Mouse (Mus musculus) midbrain, embryonic 13.5 days (tissue): ENCODE results near the gene Traf6. TPM values are rescaled to one million over a fixed set of nuclear protein-coding genes. Genes with fewer than 3 reads are reported as not detected.
"Not testable (repeated sequence)": the region's sequence is repeated elsewhere in the genome, so short reads cannot be mapped to it uniquely, and the experiment has no call there.

ENCODE experiments used
- ATAC-seq: fragments of 200-750 bp; cut with Nextera tagmentation; 2 replicates; pipeline ENCODE4 v1.8.0; 2017; ENCODE audit warnings: mild to moderate bottlenecking, moderate TSS enrichment, moderate library complexity
- H3K27ac ChIP-seq: fragments of 300-500 bp; sonication (generic); 2 replicates; pipeline ENCODE4 v1.5.1; 2015; ENCODE audit warnings: inconsistent platforms, mild to moderate bottlenecking, moderate library complexity
- H3K27me3 ChIP-seq: fragments of 300-500 bp; sonication (generic); 2 replicates; pipeline ENCODE4 v1.6.1; 2015; ENCODE audit warnings: mild to moderate bottlenecking, inconsistent platforms
- H3K36me3 ChIP-seq: fragments of 300-500 bp; sonication (generic); 2 replicates; pipeline ENCODE4 v1.6.1; 2015; ENCODE audit warnings: mild to moderate bottlenecking, inconsistent platforms
- H3K4me1 ChIP-seq: fragments of 300-500 bp; sonication (generic); replicated peaks from 2 replicates; pipeline ENCODE4 v1.6.1; 2015; ENCODE audit warnings: inconsistent platforms
- H3K4me2 ChIP-seq: fragments of 300-500 bp; sonication (generic); replicated peaks from 2 replicates; pipeline ENCODE4 v1.6.1; 2015; ENCODE audit warnings: moderate library complexity, mild to moderate bottlenecking, inconsistent platforms
- H3K4me3 ChIP-seq: fragments of 300-500 bp; sonication (generic); replicated peaks from 2 replicates; pipeline ENCODE4 v1.5.1; 2015; ENCODE audit warnings: mild to moderate bottlenecking, inconsistent platforms
- H3K9ac ChIP-seq: fragments of 300-500 bp; sonication (generic); replicated peaks from 2 replicates; pipeline ENCODE4 v1.6.1; 2015; ENCODE audit warnings: mild to moderate bottlenecking, inconsistent platforms
- H3K9me3 ChIP-seq: fragments of 300-500 bp; sonication (generic); 2 replicates; pipeline ENCODE4 v1.6.1; 2016; ENCODE audit warnings: mild to moderate bottlenecking, inconsistent platforms
- WGBS: fragments of 180-500 bp; shearing (Covaris S2); methylation state at CpG from one replicate; pipeline ENCODE4 v1.1.7; 2015; 5-methylcytosine and 5-hydroxymethylcytosine counted together
- polyA plus RNA-seq: library from polyadenylated mRNA; unstranded; fragments of >200 nt; fragmentation: Nextera tagmentation; extraction: Ambion mirVana; gene quantifications from 2 replicates; pipeline ENCODE4 v1.2.1, GENCODE M21; 2015

The Traf6 gene
- polyA plus RNA-seq, 1 experiment from 2014 or later = 10.2 TPM

DNA sequence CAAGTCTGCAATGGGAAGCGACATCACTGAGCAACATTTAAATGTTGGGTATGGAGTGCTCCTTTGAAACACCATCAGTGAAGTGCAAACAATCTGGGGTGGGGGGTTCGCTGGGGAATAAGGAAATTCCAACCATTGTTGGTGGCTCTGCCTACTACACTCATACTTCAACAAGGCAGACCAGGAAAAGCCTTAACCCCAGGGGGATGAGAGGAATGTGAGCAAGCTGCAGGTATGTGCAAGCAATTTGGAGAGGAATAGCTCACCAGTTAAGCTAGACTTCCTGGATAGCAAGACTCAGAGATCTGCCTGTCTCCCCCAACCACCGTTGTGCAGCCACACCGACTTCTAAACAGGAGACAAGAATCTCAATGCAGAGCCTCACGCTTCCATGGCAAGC is 61.7 kb downstream of the Traf6 start:
- Histone ChIP-seq H3K4me2 (no peak overlapping the region), H3K9me3 (no peaks in the 10 kb centered on the region), H3K9ac (no peak overlapping the region), H3K27ac (no peak overlapping the region), H3K4me3 (no peak overlapping the region), H3K4me1 (no peaks in the 10 kb centered on the region), H3K36me3 (no peaks in the 10 kb centered on the region), H3K27me3 (no peaks in the 10 kb centered on the region)
- 84% methylated on average over 5 of the region's 5 CpGs for WGBS
- no peak for ATAC-seq

DNA sequence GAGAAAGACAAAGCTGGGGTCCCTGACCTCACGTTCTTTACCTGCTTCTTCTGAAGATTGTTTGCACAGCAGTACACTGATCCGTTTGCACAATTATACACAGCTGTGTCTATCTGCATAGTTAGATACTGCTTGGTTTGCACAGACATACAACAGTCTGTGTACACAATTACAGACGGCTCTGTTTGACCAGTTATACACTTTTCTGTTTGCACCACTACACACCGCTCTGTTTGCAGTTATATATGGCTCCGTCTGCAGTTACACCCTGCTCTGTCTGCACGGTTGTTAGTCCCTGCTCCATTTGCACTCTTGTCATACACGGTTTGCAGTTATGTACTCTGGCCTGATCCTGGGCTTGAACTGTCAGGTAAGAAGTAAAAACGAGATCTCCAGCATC is 63.4 kb downstream of the Traf6 start:
- no peak overlapping the region for H3K27ac ChIP-seq
- H3K36me3 ChIP-seq = no peaks in the 10 kb centered on the region
- no peaks in the 10 kb centered on the region for H3K9me3 ChIP-seq
- no peak overlapping the region for H3K4me2 ChIP-seq
- H3K27me3 ChIP-seq = no peaks in the 10 kb centered on the region
- 0 out of 2 replicates have a peak, but pooled peaks have one; percentile 9 for ATAC-seq
- H3K4me1 ChIP-seq = no peaks in the 10 kb centered on the region
- H3K4me3 ChIP-seq = no peak overlapping the region
- 82% methylated on average over 8 of the region's 8 CpGs for WGBS
- no peak overlapping the region for H3K9ac ChIP-seq

DNA sequence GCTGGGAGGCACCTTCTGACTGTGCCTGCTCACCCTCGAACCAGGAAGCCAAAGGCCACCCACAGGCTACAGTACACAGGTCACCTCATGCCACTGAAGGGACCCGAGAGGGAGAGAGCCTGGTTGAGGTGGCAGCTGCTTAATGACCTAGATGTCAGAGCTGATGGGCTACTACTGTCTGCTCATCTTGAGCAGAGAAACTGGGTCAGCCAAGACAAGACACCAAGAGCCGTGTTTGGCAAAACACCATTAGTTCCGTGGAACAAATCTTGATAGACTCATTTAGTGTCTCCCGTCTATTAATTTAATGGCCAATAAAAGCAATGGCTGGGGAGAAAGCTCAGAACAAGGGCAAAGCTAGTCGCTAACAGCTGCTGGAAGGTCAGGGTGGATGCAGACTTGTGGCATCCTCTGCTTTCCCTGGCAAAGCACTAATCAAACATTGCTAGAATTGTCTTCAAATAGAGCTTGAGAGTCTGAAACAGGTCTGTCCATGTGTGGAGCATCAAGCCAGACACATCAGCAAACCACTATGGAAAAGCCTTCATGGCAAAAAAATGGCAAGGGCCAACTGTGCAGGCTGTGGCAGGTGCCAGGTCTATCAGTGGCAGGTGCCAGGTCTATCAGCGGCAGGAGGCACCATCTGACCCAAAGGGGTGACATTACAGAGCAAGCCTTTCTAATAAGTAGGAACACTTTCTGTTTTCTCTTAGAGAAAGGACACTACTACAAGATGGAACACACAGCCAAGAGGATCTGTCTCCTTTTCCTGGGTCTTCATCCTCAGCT is 64.0 kb downstream of the Traf6 start:
- Histone ChIP-seq H3K27me3 (no peaks in the 10 kb centered on the region), H3K4me1 (no peaks in the 10 kb centered on the region), H3K36me3 (no peaks in the 10 kb centered on the region), H3K9me3 (no peaks in the 10 kb centered on the region), H3K27ac (no peak overlapping the region), H3K4me2 (no peak overlapping the region), H3K4me3 (no peak overlapping the region), H3K9ac (no peak overlapping the region)
- no peak for ATAC-seq
- 86% methylated on average over 7 of the region's 7 CpGs for WGBS

DNA sequence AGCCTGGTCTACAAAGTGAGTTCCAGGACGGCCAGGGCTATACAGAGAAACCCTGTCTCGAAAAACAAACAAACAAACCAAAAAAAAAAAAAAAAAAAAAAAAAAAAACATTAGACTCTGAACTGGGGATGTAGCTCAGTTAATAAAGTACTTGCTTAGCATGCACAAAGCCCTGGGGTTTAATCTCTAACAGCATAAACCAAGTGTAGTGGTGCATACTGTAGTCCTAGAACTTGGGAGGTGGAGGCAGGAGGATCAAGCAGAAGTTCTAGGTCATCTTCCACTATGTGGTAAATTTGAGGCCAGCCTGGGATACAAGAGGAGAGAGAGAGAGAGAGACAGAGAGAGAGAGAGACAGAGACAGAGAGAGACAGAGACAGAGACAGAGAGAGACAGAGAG is 67.4 kb downstream of the Traf6 start:
- H3K36me3 ChIP-seq, H3K9me3 ChIP-seq, H3K4me1 ChIP-seq, H3K27me3 ChIP-seq, H3K9ac ChIP-seq, H3K27ac ChIP-seq, H3K4me2 ChIP-seq, H3K4me3 ChIP-seq, ATAC-seq: not testable (repeated sequence)
- WGBS = 100% methylated on average over 2 of the region's 2 CpGs

DNA sequence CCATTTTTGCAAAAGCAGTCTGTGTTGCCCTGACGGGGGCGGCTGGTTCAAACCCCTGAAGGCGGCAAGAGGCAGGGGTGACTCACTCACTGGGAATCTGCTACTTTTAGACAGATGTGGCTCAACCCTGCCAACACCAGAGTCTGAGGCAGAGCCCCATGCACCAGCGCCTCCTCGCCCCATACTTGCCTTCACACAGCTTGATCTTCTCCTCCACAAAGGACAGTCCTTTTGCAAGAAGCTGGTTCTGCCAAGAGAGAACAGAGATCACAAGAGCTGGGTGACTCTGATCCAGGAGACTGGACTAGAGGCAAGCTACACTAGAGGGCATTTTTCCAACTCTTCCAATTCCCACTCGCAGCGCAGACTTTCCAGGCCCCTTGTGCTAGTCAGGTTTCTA is 68.3 kb downstream of the Traf6 start:
- H3K4me1 ChIP-seq = no peaks in the 10 kb centered on the region
- ATAC-seq = no peak
- H3K27me3 ChIP-seq = no peaks in the 10 kb centered on the region
- H3K4me2 ChIP-seq = no peak overlapping the region
- no peak overlapping the region for H3K4me3 ChIP-seq
- H3K9ac ChIP-seq = no peak overlapping the region
- WGBS = 91% methylated on average over 7 of the region's 7 CpGs
- H3K27ac ChIP-seq = no peak overlapping the region
- no peaks in the 10 kb centered on the region for H3K36me3 ChIP-seq
- no peaks in the 10 kb centered on the region for H3K9me3 ChIP-seq

Other genes starting within 250 kb of the Traf6 start
- gene Rag2, start 53.7 kb upstream of the Traf6 start, polyA plus RNA-seq = not detected in 2 replicates
- gene Rag1, start 28.9 kb upstream of the Traf6 start, polyA plus RNA-seq = 0.05 and 0.14 TPM in 2 replicates
- 51.5 and 52.4 TPM in 2 replicates for gene B230118H07Rik, start 28.9 kb upstream of the Traf6 start, polyA plus RNA-seq
- gene Prr5l, start 204.6 kb downstream of the Traf6 start, polyA plus RNA-seq = 7.7 and 9.3 TPM in 2 replicates
- 103 and 106 TPM in 2 replicates for gene Commd9, start 207.8 kb downstream of the Traf6 start, polyA plus RNA-seq